23 mouse cellular contexts compared by ENCODE assay signal in genomic region chr13:119277308-119277948, GRCm38 (mm10).
A peak's percentile ranks its signal among the peaks of the same experiment; 100 is the strongest.
DNase-seq lines count a peak whose midpoint lies in the region; TF ChIP-seq lines count a peak whose summit lies in the region.
"Had no signal": no experiment of that assay in that cellular context is flagged by ENCODE, and none has a peak within 500 bp of the region (broad histone marks: within the 10 kb centered on the region; RNA-seq: fewer than 3 reads in every experiment).

No protein-coding gene starts in this region.

- intact Hi-C loops in left cerebral cortex, postnatal 4 days (cut with DNase I) = no loop called here
- intact Hi-C loops in left cerebral cortex, postnatal 10 days (cut with DNase I) = no loop called here

- no peak for TF ChIP-seq CTCF in lung, adult 2 months (IDR thresholded peaks at IDR 0.05; ENCODE audit: insufficient read depth, low read length)

- DNase-seq in embryo, embryonic 10 days (ENCODE audit: low spot score) = peak; percentile 12
- no peak for DNase-seq in embryo, embryonic 11 days
- DNase-seq in left cerebral cortex, postnatal 4 days = peak; percentile 17
- no peak for DNase-seq in left cerebral cortex, postnatal 10 days (ENCODE audit: extremely low spot score in 1 of 2, low spot score in 2 of 2)
- peak; percentile 3 to 5 for DNase-seq in cerebellum, postnatal 36 days
- DNase-seq in mesoderm, embryonic 11.5 days (ENCODE audit: low read depth, low spot score) = peak; percentile 2
- no peak for DNase-seq in lung, adult 2 months
- no peak for DNase-seq in lung, adult 18-20 months
- DNase-seq: adrenal gland, postnatal 36 days; B cell, adult 2 months; forebrain, postnatal 0 days; gastrocnemius, adult 2 months; heart, postnatal 14 days; kidney, postnatal 4 days; liver, embryonic 13.5 days; right cerebral cortex, adult 18-20 months; thymus, adult 18-20 months; thymus, postnatal 4 days had no signal

- no peak overlapping the region for H3K4me3 ChIP-seq in lung, adult 2 months (replicated peaks; ENCODE audit: extremely low read depth, low read depth, low read length)
- H3K4me3 ChIP-seq: gastrocnemius, adult 2 months; hindbrain, embryonic 15.5 days; kidney, embryonic 15.5 days; limb, embryonic 13.5 days; liver, embryonic 13.5 days; midbrain, embryonic 13.5 days; myocyte had no signal

- WGBS in lung, adult 2 months = 55% methylated on average over 13 of the region's 13 CpGs

- TF ChIP-seq POLR2A in lung, adult 2 months (IDR thresholded peaks at IDR 0.05; ENCODE audit: borderline replicate concordance, extremely low read depth, low read depth, low read length) = no peak

- H3K4me1 ChIP-seq in lung, adult 2 months (ENCODE audit: control insufficient read depth, insufficient read depth, low read length) = no peaks in the 10 kb centered on the region
- H3K4me1 ChIP-seq: hindbrain, embryonic 15.5 days; kidney, embryonic 15.5 days; limb, embryonic 13.5 days; liver, embryonic 13.5 days; midbrain, embryonic 13.5 days had no signal

Comparison
In these comparisons a context has a peak if more than half of its experiments do, and no peak if none do; other contexts are left out.
1. DNase-seq: peak in embryo, embryonic 10 days (single experiment), left cerebral cortex, postnatal 4 days (single experiment), cerebellum, postnatal 36 days (2 of 2) and mesoderm, embryonic 11.5 days (single experiment); none in embryo, embryonic 11 days (single experiment), left cerebral cortex, postnatal 10 days (0 of 2), lung, adult 2 months (single experiment) and lung, adult 18-20 months (0 of 2).